Mouse (Mus musculus) hindbrain, embryonic 11.5 days (tissue): Measurements from ENCODE around the gene Nup93. TPM values are rescaled to one million over a fixed set of nuclear protein-coding genes. Genes with fewer than 3 reads are reported as not detected.

ENCODE experiments used
- ATAC-seq: fragments of 200-750 bp; cut with Nextera tagmentation; 2 replicates; pipeline ENCODE4 v1.8.0; 2017; ENCODE audit warnings: mild to moderate bottlenecking, moderate TSS enrichment, moderate library complexity; ENCODE audit not compliant: low FRiP score
- DNase-seq: peaks from one replicate; pipeline ENCODE4 v3.0.0-alpha.2; 2015; ENCODE audit warnings: low spot score
- H3K27ac ChIP-seq: fragments of 300-500 bp; sonication (generic); 2 replicates; pipeline ENCODE4 v1.5.1; 2014; ENCODE audit warnings: mild to moderate bottlenecking, low read depth, low read length
- H3K27me3 ChIP-seq: fragments of 300-500 bp; sonication (generic); 2 replicates; pipeline ENCODE4 v1.6.1; 2014; ENCODE audit warnings: mild to moderate bottlenecking, low read length, moderate library complexity, mixed read lengths; ENCODE audit not compliant: control insufficient read depth, insufficient read depth
- H3K36me3 ChIP-seq: fragments of 300-500 bp; sonication (generic); 2 replicates; pipeline ENCODE4 v1.6.1; 2014; ENCODE audit warnings: mild to moderate bottlenecking, low read length, moderate library complexity, mixed read lengths; ENCODE audit not compliant: control insufficient read depth, insufficient read depth
- H3K4me1 ChIP-seq: fragments of 300-500 bp; sonication (generic); replicated peaks from 2 replicates; pipeline ENCODE4 v1.6.1; 2014; ENCODE audit warnings: low read length, mixed read lengths; ENCODE audit not compliant: control insufficient read depth, insufficient read depth
- H3K4me2 ChIP-seq: fragments of 300-500 bp; sonication (generic); replicated peaks from 2 replicates; pipeline ENCODE4 v1.6.1; 2014; ENCODE audit warnings: mild to moderate bottlenecking, low read depth, low read length
- H3K4me3 ChIP-seq: fragments of 300-500 bp; sonication (generic); 2 replicates; pipeline ENCODE4 v1.5.1; 2014; ENCODE audit warnings: low read depth, low read length
- H3K9ac ChIP-seq: fragments of 300-500 bp; sonication (generic); 2 replicates; pipeline ENCODE4 v1.6.1; 2014; ENCODE audit warnings: low read depth, low read length
- H3K9me3 ChIP-seq: fragments of 300-500 bp; sonication (generic); 2 replicates; pipeline ENCODE4 v1.6.1; 2016; ENCODE audit warnings: low read length; ENCODE audit not compliant: control insufficient read depth
- WGBS: fragments of 180-500 bp; shearing (Covaris S2); extraction: QIAGEN DNeasy Blood & Tissue Kit; methylation state at CpG from one replicate; pipeline ENCODE4 v1.1.7; 2014; 5-methylcytosine and 5-hydroxymethylcytosine counted together
- microRNA counts: library from miRNA; unstranded; fragments of <30 nt; microRNA quantifications from one replicate; lab custom pipeline; 2015
- polyA plus RNA-seq: library from polyadenylated mRNA; unstranded; fragments of >200 nt; fragmentation: Nextera tagmentation; extraction: Ambion mirVana; gene quantifications from 2 replicates; pipeline ENCODE4 v1.2.1, GENCODE M21; 2014

Nup93 gene
- polyA plus RNA-seq, 1 experiment from 2014 or later = 95.1 TPM

DNA sequence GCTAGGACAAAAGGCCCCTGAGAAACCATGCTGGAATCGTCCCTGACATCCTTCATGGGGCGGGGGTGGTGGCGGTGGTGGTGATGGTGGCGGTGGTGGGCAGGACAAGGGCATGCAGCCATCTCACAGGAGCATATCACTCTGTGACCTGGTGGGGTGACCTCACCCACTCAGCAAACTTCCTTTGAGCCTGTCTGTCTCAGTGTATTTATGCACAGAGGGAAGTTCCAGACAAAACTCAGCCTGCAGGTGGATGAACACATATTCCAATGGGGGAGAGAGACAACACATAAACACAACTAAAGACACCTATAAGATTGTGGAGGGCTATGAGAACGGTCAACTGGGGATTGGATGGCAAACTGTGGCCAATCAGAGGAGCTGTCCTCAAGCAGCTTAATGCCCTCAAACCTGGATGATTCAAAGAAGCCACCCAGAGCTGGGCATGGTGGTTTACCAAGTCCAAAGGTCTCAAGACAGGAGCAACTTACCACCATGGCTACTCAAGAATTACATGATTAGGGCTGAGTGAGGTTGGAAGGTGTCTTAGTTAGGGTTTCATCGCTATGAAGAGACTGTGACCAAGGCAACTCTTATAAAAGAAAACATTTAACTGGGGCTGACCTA lies 150.4 kb downstream of the Nup93 start:
- ATAC-seq (no peak), DNase-seq (no peak)
- Histone ChIP-seq H3K9ac (no peak overlapping the region), H3K27ac (no peak overlapping the region), H3K9me3 (no peaks in the 10 kb centered on the region), H3K4me2 (no peak overlapping the region), H3K4me1 (no peaks in the 10 kb centered on the region), H3K36me3 (no peaks in the 10 kb centered on the region), H3K27me3 (no peaks in the 10 kb centered on the region), H3K4me3 (no peak overlapping the region)
- 87% methylated on average over 6 of the region's 6 CpGs for WGBS

DNA sequence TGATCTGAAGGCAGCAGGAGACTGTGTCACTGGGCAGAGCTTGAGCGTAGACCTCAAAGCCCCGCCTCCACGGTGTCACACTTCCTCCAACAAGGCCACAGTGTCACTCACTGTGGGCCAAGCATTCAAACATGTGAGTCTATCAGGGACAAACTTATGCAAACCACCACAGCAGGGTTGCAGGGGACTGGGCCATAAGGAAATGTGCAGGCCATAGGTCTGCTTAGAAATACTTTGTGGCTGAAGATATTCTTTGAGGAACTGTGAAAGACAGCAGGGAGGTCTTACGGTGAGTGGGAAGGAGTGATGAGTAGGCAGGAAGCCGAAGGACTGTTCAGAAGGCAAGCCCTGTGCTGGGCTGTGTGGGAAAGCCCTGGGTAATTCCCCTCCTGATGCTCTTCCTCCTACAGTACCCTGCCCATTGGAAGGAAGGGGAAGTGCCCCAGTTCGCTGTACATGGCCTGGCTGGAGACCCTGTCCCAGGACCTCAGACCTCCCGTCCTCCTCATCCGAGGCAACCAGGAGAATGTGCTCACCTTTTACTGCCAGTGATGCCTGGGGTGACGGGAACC lies 151.1 kb downstream of the Nup93 start:
- no peak overlapping the region for H3K4me3 ChIP-seq
- H3K4me2 ChIP-seq = no peak overlapping the region
- H3K4me1 ChIP-seq = no peaks in the 10 kb centered on the region
- H3K36me3 ChIP-seq = no peaks in the 10 kb centered on the region
- 86% methylated on average over 9 of the region's 9 CpGs for WGBS
- no peak overlapping the region for H3K27ac ChIP-seq
- ATAC-seq (no peak), DNase-seq (no peak)
- no peaks in the 10 kb centered on the region for H3K9me3 ChIP-seq
- no peak overlapping the region for H3K9ac ChIP-seq
- H3K27me3 ChIP-seq = no peaks in the 10 kb centered on the region

MicroRNAs within 50 kb of the gene (microRNA counts, 519-probe panel; counts per million panel counts)
- 4,547 counts per million, percentile 49 among the panel's probes with 10 or more counts for microRNA mmu-miR-138 (lab: Ali Mortazavi, UCI)

Other genes starting within 250 kb of the Nup93 start
- 49.3 and 58.1 TPM in 2 replicates for gene Amfr, start 201.7 kb upstream of the Nup93 start, polyA plus RNA-seq
- gene Nudt21, start 177.5 kb upstream of the Nup93 start, polyA plus RNA-seq = 152 and 164 TPM in 2 replicates
- 12.4 and 14.2 TPM in 2 replicates for gene Ogfod1, start 177.4 kb upstream of the Nup93 start, polyA plus RNA-seq
- gene Bbs2, start 115.6 kb upstream of the Nup93 start, polyA plus RNA-seq = 20.3 and 29.1 TPM in 2 replicates
- gene Mt4, start 77.4 kb upstream of the Nup93 start, polyA plus RNA-seq = not detected in 2 replicates
- gene Mt3, start 62.0 kb upstream of the Nup93 start, polyA plus RNA-seq = 11.0 and 13.6 TPM in 2 replicates
- gene Mt2, start 41.9 kb upstream of the Nup93 start, polyA plus RNA-seq = 24.1 and 29.3 TPM in 2 replicates
- gene Mt1, start 35.5 kb upstream of the Nup93 start, polyA plus RNA-seq = 90.1 and 101 TPM in 2 replicates
- gene Slc12a3, start 114.6 kb downstream of the Nup93 start, polyA plus RNA-seq = 0.06 TPM in 1 of 2 replicates, not detected in the other
- gene Herpud1, start 171.9 kb downstream of the Nup93 start, polyA plus RNA-seq = 60.8 and 61.0 TPM in 2 replicates
- gene Nlrc5, start 219.8 kb downstream of the Nup93 start, polyA plus RNA-seq = 0.23 TPM in 1 of 2 replicates, not detected in the other